Mouse (Mus musculus): Measurements from ENCODE around the gene Nudc.
"Not testable (repeated sequence)": the region's sequence is repeated elsewhere in the genome, so short reads cannot be mapped to it uniquely, and the experiment has no call there.

The Nudc gene

DNA sequence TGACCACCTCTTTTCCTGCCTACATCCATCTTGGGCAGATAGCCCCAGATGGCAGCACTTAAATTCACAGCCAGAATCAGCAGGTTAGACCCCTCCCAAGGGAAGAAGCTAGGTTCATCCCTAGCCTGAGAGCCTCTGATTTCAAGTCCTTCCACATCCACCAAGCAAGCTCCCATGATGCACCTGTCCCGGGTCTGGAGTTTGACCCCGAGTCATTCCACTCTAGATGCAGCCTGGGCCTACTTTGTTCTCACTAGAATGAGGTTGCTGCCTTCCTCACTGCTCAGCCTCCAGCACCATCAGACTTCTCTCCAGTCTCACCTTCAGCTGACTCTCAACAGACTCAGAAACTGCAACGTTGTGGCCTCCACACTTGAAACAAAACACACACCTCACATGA is 9.7 kb downstream of the Nudc start:
- DNase-seq: no peak

DNA sequence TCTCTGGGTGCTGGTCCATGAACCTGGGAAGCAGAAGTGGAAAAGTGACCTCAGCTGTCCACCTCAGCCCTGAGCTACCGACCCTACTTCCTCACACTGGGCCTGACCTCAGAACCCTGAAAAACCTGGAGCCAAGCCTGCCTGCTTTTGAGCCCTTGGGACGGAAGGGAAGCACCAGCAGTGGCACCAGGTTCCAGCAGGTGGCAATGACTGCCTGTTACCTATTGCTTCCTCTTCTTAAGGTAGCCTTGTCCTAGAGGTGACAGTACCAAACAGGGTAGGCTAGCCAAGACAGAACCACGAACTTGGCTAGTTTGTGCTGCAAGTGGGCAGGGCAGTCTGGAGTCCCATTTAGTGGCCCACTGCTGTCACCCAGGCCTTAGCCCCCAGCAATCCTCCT is 13.0 kb downstream of the Nudc start:
- no peak for DNase-seq

DNA sequence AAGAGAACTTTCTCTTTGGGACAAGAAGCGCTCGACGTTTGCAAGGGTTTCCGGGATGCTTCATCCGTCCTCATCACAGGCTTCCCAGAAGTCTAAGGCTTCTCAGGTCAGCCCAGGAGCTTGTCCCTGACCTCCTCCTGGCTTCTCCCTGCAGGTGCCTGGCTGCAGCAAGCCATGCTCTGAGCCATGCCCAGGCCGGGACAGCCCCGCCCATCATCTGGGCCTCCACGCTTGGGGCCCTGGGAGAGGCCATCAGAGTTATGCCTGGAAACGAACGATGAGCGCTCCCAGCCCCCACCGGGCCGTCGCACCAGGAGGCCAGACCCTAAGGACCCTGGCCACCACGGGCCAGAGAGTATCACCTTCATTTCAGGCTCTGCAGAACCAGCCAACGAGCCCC is 18.0 kb downstream of the Nudc start:
- DNase-seq: no peak

DNA sequence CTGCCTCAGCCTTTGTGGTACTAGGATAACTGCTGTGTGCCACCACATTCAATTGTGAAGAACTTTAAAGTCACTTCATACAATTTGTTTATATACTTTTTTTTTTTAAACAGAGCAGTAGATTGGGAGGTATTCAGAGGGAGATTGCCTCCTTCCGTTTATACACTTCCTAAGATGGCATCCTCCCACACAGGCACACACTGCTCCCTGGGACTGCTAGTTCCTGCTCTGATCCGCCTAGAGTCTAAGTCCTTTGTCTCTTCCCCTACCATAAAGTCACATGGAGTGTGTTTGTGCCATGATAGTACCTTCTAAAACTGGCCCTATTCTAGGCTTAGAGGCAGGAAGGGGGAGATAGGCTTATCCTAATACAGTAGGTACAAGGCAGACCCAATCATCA is 24.3 kb downstream of the Nudc start:
- DNase-seq: no peak

DNA sequence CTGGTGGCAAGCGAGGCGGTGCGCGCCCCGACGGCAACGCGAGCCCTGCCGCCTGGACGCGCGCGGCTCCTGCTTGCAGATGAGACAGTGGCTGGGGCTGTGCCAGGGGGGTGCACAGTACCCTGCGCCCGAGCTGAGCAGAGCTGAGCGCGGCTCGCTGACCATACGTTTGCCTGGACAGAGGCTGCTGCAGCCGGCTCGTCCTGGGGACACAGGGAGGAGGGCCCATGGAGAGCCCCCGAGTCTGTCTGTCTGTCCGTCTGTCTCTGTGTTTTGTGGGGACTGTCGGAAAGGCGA is 26.5 kb downstream of the Nudc start:
- no peak for DNase-seq

DNA sequence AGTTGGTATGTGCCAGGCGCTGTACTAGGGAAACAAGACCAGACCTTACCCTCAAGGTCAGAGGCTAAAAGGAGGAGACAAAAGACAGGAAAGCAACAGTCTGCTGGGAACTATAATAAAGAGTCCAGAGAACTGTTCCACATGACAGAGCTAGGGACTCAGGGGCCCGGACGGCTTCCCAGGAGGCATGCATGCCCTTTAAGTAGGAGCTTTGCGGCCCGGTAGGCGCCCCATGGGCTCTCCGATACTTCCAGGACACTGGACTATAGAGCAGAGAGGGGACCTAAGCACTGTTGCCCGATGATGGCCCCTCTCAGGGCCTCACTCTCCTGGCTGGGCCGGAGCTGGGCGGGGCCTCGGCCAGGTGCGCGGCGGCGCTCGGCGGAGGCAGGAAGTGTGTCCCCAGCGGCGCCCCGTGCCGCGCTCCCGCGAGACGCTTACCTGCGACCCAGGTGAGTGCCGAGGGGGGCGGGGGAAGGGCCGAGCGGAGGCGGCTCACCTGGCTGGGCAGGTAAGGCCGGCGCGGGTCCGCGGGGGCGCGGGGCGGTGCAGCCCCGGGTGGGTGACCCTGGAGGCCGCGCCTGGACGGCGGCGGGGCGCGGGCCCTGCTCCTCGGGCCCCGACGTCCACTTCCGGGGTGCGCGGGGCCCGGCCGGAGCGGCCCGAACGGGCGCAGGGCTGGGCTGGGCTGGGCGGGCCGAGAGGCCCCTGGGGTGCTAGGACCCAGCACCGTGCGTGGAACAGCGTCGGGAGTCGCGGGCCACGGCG is 27.0 kb downstream of the Nudc start, which contains the start of gene Kdf1:
Gene Kdf1 (plus strand): TSS at position 363 of the 768 bp plus-strand sequence.
- no peak for DNase-seq

DNA sequence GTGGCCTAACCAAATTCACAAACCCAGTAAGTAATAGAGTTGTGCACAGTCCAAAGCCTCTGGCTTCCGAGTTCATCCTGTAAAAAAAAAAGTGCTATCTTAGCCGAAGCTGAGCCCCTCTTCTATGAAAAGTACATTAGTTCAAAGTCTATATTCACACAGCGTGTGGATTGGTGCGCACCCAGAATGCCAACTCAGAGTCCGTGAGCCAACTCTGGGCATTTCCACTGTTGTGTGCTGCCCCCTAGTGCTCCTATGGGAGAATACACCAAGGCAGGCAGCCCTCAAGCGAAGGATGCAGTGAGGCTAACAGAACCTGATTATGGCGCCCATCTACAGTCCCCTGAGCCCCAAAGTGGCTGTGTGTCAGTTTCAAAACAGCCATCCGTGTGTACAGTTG is 32.8 kb downstream of the Nudc start:
- peak; percentile 45 to 62 for DNase-seq

DNA sequence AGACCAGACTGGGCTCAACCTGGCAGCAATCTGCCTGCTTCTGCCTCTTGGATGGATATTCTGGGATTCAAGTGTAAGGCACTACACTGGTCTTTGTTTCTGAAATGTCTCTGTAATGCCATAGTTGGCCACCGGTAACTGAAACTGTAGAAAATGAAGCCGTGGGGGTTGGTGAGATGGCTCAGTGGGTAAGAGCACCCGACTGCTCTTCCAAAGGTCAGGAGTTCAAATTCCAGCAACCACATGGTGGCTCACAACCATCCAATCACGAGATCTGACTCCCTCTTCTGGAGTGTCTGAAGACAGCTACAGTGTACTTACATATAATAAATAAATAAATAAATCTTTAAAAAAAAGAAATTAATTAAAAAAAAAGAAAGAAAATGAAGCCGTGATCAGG is 33.3 kb downstream of the Nudc start:
- DNase-seq: not testable (repeated sequence)

DNA sequence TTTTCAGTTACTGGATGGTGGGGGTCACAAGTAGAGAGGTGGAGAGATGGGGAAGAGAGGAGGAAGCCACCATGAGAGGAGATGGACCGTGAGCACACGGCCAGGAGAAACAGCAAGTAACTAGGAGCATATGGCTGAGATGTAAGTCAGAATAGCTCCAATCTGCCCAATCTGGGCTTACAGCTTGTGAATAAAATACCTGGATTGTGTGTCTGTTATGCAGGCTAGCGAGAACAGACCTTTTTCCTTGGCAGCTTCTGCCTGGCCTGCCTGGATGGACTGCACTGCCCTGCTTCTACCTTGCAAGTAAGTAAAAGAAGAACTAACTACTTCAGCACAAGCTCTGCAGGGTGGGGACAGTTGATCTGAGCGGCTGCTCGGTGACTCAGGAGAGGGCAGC is 34.7 kb downstream of the Nudc start:
- no peak for DNase-seq

DNA sequence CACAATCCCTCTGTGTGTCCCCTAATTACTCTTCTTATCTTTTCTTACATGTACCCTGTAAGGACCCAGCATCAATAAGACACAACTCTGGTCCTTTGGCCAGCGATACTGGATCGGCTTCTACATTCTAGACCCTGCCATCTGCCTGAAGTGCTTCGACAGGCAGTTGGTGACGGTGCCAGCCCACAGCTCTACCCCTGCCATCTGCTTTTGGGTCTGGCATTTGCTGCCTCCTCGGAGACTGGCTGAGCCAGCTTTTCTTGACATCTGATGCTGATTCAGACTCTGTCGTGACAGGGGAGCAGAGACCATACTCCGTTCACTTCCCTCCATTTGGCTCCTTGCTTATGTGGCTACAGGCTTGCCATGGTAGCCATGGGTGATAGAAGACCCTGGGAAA is 36.8 kb downstream of the Nudc start:
- no peak for DNase-seq

DNA sequence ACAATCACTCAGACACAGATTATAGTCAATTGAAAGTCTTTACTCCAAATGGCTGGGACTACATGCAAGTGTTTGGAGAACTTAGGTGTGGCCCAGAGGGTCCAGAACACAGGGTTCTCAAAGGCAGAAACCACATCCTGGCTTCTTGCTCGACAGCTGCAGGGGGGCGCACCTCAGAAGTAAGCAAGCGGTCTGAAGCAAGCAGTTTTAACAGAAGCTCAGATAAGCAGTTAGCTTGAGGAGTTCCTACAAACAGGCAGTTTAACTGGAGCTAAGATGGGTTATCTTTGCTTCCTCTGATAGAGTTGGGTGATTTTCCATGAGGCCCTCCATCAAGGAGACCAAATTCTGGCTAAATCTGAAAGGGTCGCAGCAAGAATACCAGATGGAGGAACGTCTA is 39.2 kb downstream of the Nudc start:
- peak; percentile 63 to 79 for DNase-seq

DNA sequence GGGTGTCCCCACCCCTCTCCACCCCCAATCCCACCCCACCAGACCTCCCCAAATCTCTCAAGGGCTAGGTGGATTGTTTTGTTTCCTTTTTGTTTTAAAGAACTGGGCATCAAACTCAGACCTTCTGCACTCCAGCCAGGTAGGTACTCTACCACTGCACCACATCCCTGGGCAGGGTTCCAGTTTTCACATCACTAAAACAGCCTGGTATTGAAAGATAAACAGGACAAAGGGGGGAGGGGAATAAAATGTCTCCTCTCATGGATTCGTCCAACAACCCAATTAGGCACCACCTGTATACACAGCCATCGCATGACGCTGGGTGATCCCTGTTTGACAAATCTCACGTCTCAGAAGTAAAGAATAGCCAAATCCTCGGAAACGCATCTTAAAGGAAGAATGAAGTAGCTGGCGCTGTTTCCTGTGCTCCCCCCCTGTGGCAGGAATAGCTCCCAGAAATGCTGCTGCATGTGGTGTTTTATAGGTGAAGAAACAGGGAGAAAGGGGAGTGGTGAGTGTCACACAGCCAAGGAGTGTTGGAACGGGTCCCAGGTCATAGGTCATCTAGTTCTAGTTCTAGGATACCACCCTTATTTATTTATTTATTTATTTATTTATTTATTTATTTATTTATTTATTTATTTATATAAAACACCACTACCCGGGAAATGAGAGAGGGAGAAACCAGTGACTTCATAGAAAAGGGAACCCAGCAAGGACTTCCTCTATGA is 40.9 kb downstream of the Nudc start:
- DNase-seq: no peak

DNA sequence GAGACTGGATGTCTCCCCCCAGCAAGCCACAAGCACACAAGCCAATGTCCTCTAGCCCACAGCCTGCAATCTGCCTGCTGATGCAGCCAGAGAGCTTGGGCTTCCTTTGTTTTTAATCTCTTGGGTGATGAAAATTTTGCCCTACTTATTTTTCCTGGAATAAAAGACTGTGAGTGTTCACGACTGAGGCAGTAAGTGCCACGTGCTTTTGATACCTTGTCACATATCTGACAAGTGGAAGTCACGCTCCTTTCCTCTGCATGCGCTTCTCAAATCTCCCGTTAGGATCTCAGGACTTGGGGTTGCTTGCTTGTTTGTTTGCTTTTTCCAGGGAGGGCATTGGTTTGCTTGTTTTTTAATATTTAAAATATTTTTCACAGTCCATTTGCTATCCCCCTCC is 41.5 kb downstream of the Nudc start:
- no peak for DNase-seq

DNA sequence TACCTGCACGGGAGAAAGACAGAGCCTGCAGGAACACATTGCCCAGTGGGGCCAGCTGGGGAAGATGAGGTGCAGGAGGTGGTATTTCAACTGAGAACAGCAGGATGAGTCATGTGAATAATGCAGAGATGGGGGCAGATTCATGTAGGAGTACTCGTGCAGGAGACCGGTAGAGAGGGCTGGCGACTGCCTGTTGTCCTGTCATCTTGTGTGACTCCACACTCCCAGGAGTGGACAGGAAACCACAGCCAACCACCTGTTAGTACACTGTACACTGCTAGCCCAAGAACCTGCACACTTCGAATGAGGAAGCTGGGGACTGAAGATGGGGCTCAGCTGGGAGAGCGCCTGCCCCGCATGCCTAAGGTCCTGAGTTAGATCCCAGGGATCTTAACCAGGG is 44.3 kb downstream of the Nudc start:
- no peak for DNase-seq

DNA sequence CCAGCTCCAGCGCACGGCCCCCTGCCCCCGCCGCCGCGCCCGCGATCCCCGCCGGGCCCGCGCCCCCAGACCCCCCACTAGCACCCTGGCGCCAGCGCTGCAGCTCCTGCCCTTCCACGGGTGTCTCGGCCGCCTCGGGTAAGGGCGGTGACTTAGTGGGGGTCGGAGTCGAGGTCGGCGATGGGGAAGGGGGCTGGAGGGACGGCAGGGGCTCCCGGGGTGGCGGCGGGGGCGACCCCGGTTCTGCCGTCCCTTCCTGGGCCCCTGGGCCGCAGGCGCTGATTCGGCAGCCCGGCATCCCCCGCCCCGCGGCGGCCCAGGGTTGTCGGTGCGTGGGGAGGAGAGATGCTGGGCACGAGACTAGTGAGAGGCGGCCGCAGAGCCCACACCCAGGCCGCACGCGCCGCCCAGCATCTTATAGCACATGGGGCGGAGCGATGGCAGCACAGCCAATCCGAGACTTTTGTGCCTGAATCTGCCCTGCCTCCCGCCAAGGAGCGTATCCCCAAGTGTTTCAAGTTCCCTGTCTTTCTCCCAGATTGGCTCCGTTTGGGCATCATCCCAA is 47.6 kb downstream of the Nudc start, which contains the start of gene Trnp1:
Gene Trnp1 (minus strand): TSS at position 391 of the 565 bp plus-strand sequence.
- peak; percentile 28 to 42 for DNase-seq

DNA sequence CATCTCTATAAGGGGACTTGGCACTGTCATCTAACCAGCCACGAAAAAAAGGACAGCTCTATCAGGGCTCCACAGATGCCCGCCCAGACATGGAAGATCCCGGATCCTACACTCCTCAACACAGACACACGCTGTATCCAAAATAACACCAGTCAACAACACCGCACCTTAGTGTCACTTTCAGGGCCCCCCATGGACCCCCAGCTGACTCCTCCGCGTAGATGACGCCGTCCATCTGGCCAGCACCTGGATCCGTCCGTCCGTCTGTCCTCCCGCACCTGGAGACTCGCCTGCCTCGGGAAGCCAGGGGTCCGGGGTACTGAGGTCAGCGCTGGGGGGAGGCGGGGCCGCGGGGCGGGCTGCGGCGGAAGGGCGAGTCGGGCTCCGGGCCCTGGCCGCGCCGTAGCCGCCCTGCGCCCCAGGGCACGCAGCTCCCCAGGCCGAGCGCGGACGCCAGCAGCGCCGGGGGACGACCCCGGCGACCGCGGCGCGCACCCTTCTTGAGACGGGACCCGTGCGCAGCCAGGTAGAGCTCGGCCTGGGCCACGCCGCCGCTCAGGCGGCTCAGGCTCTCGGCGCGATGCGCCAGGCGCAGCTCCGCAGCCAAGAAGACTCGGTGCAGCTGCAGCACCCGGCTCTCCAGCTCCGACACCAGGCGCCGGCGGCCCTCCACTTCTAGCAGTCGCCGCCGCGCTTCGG is 48.2 kb downstream of the Nudc start:
- DNase-seq: no peak

DNA sequence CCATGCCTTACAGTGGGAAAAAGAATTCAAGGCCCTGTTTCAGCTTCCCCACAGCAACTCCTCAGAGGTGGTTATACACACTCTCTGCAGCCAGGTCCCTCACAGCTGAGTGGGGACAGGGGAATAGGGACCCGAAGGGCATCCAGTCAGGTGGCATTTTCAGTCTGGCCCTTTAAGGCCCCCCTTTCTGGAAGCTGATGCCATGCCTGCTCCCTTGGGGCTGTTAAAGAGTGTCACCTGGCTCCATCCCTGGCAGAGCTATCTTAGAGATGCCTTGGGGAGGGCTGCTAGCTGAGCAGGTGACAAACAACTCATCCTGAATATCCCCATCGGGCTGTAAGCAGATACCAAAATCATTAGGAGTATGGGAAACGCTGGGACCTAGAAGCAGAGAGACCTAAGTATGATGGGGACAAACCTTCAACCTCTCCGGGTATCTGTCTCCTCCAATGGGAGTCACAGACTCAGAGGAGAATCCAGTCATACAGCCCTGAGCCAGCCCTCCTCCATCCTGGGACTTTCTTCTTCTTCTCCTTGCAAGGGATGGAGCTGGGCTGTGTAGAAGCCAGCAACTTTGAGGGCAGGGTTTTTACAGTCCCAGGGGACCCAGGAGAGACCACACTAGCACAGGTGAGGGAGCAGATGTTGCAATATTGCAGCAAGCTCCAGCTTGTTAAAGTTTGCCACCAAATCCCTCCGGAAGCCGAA is 48.9 kb downstream of the Nudc start:
- DNase-seq: no peak

DNA sequence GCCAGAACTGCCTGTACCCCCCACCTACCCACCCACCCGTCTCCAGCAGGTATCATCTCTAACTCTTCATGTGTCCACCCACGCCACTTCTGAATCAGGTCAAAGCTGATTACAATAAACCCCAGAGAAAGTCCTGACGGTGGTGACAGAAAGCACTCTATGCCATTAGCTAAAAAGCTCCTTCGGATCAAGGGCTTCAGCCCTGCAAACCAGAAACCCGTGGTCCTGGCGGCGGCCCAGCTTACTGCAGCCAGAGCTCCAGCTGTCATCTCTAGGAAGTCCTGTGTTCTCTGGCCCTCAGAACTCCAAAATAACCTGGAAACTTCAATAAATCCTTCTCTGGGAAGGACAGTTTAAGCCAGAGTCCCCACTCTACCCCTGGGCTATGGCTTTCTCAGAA is 50.1 kb downstream of the Nudc start:
- DNase-seq: no peak

DNA sequence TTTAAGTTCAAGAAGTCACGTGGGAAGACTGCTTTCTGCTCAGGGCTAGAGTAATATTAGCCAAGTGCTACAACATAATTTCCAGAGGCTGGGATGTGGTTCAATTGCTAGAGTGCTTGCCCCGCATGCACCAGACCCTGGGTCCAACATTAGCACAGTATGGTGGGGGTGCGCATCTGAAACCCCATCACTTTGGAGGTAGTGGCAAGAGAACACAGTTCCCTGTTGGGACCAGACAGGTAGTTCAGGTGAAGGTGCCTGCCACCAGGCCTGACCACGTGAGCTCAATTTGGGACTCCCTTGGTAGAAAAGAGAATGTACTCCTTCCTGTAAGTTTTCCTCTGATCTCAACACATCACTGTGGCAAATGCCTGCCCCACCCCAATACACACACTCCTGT is 50.9 kb downstream of the Nudc start:
- no peak for DNase-seq

DNA sequence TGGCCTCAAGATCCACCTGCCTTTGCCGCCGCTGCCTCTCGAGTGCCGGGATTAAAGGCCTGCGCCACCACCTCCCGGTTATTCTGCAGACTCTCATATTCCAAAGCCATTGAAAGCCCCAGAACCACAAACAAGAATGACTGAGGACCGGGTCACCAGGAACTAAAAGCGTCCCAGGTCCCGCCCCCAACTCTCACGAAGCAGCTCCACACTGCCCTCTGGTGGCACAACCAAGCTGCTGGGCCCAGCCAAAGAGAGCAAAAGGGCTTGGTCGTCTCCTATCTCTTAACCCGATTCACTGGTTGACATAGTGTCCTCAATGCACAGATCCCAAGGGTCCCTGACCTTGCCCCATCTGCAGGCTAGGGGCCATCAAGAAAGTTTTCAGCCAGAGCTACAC is 51.4 kb downstream of the Nudc start:
- DNase-seq: peak; percentile 68 to 69

DNA sequence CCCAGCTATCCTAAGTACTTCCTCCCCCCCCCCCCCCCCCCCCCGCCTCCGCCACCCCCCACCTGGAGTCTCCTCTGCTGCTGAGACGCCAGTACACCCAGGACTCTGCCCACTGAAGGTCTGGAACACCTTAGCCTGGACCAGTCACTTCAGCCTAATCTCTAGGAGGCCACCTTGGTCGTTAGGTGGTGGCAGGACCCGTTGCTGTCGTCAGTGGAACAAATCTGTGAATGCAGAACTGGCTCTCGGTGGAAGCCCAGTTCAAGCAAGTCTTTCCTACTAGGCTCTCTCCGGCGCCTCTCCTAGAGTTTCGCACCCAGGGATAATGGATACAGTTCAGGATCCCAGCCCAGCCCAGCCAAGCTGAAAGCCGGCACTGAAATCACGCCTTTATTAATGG is 51.9 kb downstream of the Nudc start:
- DNase-seq: no peak

DNA sequence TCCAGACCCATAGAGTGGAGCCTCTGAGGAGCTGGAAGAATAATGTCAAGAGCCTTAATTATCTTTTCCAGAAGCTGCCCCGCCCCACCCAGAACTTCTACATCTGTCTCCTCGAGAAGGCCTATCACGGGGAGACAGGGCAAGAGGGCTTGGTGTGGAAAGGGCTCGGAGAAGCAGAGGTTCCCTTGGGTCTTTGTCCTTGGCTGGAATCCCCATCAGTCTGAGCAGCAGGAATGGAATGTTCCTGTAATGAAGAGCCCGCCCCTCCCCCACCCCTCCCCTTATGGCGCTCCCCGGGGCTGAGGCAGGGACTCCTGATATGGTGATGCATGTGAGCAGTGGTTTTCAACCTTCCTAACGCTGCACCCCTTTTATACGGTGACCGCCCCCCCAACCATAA is 54.0 kb downstream of the Nudc start:
- no peak for DNase-seq
